Mouse (Mus musculus): ENCODE measurements around the gene Cog6.
"Not testable (repeated sequence)": the region's sequence is repeated elsewhere in the genome, so short reads cannot be mapped to it uniquely, and the experiment has no call there.

Gene Cog6

GRCm38 (mm10) chr3:53032432-53032831 is 15.4 kb upstream of the Cog6 start:
- DNase-seq (ENCODE audit: low spot score in 2 of 2), result no peak

- no peak for DNase-seq (ENCODE audit: low spot score in 2 of 2)
Measured at GRCm38 (mm10) chr3:53031586-53031985, 14.5 kb upstream of the Cog6 start.

- DNase-seq (ENCODE audit: low spot score in 2 of 2), result peak in 1 of 2 experiments; percentile 62
Measured at GRCm38 (mm10) chr3:53029046-53029445, 12.0 kb upstream of the Cog6 start.

- no peak for DNase-seq (ENCODE audit: low spot score in 2 of 2)
Measured at GRCm38 (mm10) chr3:53027333-53027732, 10.3 kb upstream of the Cog6 start.

- no peak for DNase-seq (ENCODE audit: low spot score in 2 of 2)
Measured at GRCm38 (mm10) chr3:53007411-53007810, 9.6 kb downstream of the Cog6 start.

GRCm38 (mm10) chr3:53004406-53005114 is 12.5 kb downstream of the Cog6 start:
- DNase-seq (ENCODE audit: low spot score in 2 of 2), result no peak

GRCm38 (mm10) chr3:53002076-53002475 is 15.0 kb downstream of the Cog6 start:
- DNase-seq (ENCODE audit: low spot score in 2 of 2), result no peak

- DNase-seq (ENCODE audit: low spot score in 2 of 2), result no peak
Measured at GRCm38 (mm10) chr3:52999996-53000395, 17.0 kb downstream of the Cog6 start.

- DNase-seq (ENCODE audit: low spot score in 2 of 2), result no peak
Measured at GRCm38 (mm10) chr3:52999016-52999744, 17.9 kb downstream of the Cog6 start.

GRCm38 (mm10) chr3:52997381-52997780 is 19.7 kb downstream of the Cog6 start:
- DNase-seq (ENCODE audit: low spot score in 2 of 2), result no peak

- no peak for DNase-seq (ENCODE audit: low spot score in 2 of 2)
Measured at GRCm38 (mm10) chr3:52996635-52997034, 20.4 kb downstream of the Cog6 start.

- no peak for DNase-seq (ENCODE audit: low spot score in 2 of 2)
Measured at GRCm38 (mm10) chr3:52994666-52995065, 22.4 kb downstream of the Cog6 start.

- DNase-seq (ENCODE audit: low spot score in 2 of 2), result no peak
Measured at GRCm38 (mm10) chr3:52993296-52993695, 23.7 kb downstream of the Cog6 start.

- DNase-seq (ENCODE audit: low spot score in 2 of 2), result no peak
Measured at GRCm38 (mm10) chr3:52990041-52990737, 26.8 kb downstream of the Cog6 start.

GRCm38 (mm10) chr3:52985508-52985941 is 31.5 kb downstream of the Cog6 start:
- not testable (repeated sequence) for DNase-seq (ENCODE audit: low spot score in 2 of 2)

- DNase-seq (ENCODE audit: low spot score in 2 of 2), result no peak
Measured at GRCm38 (mm10) chr3:52983772-52984171, 33.3 kb downstream of the Cog6 start.

- DNase-seq (ENCODE audit: low spot score in 2 of 2), result no peak
Measured at GRCm38 (mm10) chr3:52982993-52983392, 34.0 kb downstream of the Cog6 start.

GRCm38 (mm10) chr3:52974674-52975556 is 42.1 kb downstream of the Cog6 start:
- peak in 1 of 2 experiments; percentile 63 for DNase-seq (ENCODE audit: low spot score in 2 of 2)

GRCm38 (mm10) chr3:52972916-52973315 is 44.1 kb downstream of the Cog6 start:
- no peak for DNase-seq (ENCODE audit: low spot score in 2 of 2)

- no peak for DNase-seq (ENCODE audit: low spot score in 2 of 2)
Measured at GRCm38 (mm10) chr3:52967046-52967445, 50.0 kb downstream of the Cog6 start.

GRCm38 (mm10) chr3:52964206-52964605 is 52.8 kb downstream of the Cog6 start:
- DNase-seq (ENCODE audit: low spot score in 2 of 2), result no peak

- no peak for DNase-seq (ENCODE audit: low spot score in 2 of 2)
Measured at GRCm38 (mm10) chr3:52963441-52963840, 53.6 kb downstream of the Cog6 start.

Measured in frontal cortex, postnatal 10 days (tissue).